Mouse (Mus musculus) large intestine, adult 2 months (tissue): Measurements from ENCODE around the gene Cldn3. TPM values are rescaled to one million over a fixed set of nuclear protein-coding genes. Genes with fewer than 3 reads are reported as not detected.
"Not testable (repeated sequence)": the region's sequence is repeated elsewhere in the genome, so short reads cannot be mapped to it uniquely, and the experiment has no call there.

Experiments
- DNase-seq: peaks from one replicate; pipeline ENCODE4 v3.0.0-alpha.2; 2012; ENCODE audit warnings: low read depth, low spot score
- WGBS: fragments of 180-500 bp; shearing (Covaris S2); methylation state at CpG from one replicate; pipeline ENCODE4 v1.1.7; 2018; 5-methylcytosine and 5-hydroxymethylcytosine counted together
- polyA plus RNA-seq: library from polyadenylated mRNA; depleted of rRNA; stranded (reverse); fragments of >200 nt; gene quantifications from 2 replicates; pipeline ENCODE4 v1.2.3, GENCODE M21; 2012; rRNA removed

Cldn3 gene
- 796 and 924 TPM in 2 replicates for polyA plus RNA-seq

- peak; percentile 92 for DNase-seq
- WGBS: 2% methylated on average over 25 of the region's 25 CpGs
Observed at GRCm38 (mm10) chr5:134985633-134986297, at the start of gene Cldn3. Cldn3 (plus strand) TSS chr5:134986214.

GRCm38 (mm10) chr5:134936626-134937185 lies 49.3 kb upstream of the Cldn3 start:
- WGBS: 87% methylated on average over 6 of the region's 6 CpGs
- no peak for DNase-seq

GRCm38 (mm10) chr5:134939069-134939468 lies 46.9 kb upstream of the Cldn3 start:
- DNase-seq: no peak

GRCm38 (mm10) chr5:134939554-134939953 lies 46.5 kb upstream of the Cldn3 start:
- WGBS: 81% methylated on average over 4 of the region's 7 CpGs
- not testable (repeated sequence) for DNase-seq

More at GRCm38 (mm10) chr5:134939069-134939468, 46.9 kb upstream of the Cldn3 start:
- WGBS: 75% methylated on average over 3 of the region's 3 CpGs

- DNase-seq: no peak
Observed at GRCm38 (mm10) chr5:134941472-134942209, 44.4 kb upstream of the Cldn3 start.

GRCm38 (mm10) chr5:134942740-134943139 lies 43.3 kb upstream of the Cldn3 start:
- 59% methylated on average over 2 of the region's 2 CpGs for WGBS
- DNase-seq: no peak

More at GRCm38 (mm10) chr5:134941472-134942209, 44.4 kb upstream of the Cldn3 start:
- WGBS: 60% methylated on average over 14 of the region's 14 CpGs

- WGBS: 51% methylated on average over 5 of the region's 5 CpGs
- no peak for DNase-seq
Observed at GRCm38 (mm10) chr5:134944179-134944578, 41.8 kb upstream of the Cldn3 start.

GRCm38 (mm10) chr5:134945266-134945959 lies 40.6 kb upstream of the Cldn3 start:
- no peak for DNase-seq
- WGBS: 33% methylated on average over 19 of the region's 19 CpGs

- WGBS: 23% methylated on average over 43 of the region's 43 CpGs
- no peak for DNase-seq
Observed at GRCm38 (mm10) chr5:134946063-134946856, 39.8 kb upstream of the Cldn3 start.

- no peak for DNase-seq
- 19% methylated on average over 11 of the region's 11 CpGs for WGBS
Observed at GRCm38 (mm10) chr5:134946857-134947255, 39.2 kb upstream of the Cldn3 start, which contains the start of gene Cldn4. Cldn4 (minus strand) TSS chr5:134946934.

GRCm38 (mm10) chr5:134947420-134948084 lies 38.5 kb upstream of the Cldn3 start:
- WGBS: 23% methylated on average over 5 of the region's 5 CpGs
- DNase-seq: no peak

GRCm38 (mm10) chr5:134948085-134948439 lies 38.0 kb upstream of the Cldn3 start:
- DNase-seq: no peak
- WGBS: 38% methylated on average over 4 of the region's 4 CpGs

GRCm38 (mm10) chr5:134951053-134951884 lies 34.7 kb upstream of the Cldn3 start:
- no peak for DNase-seq
- WGBS: 4% methylated on average over 19 of the region's 19 CpGs

- WGBS: 65% methylated on average over 5 of the region's 5 CpGs
- no peak for DNase-seq
Observed at GRCm38 (mm10) chr5:134955491-134955890, 30.5 kb upstream of the Cldn3 start.

GRCm38 (mm10) chr5:134959114-134959513 lies 26.9 kb upstream of the Cldn3 start:
- DNase-seq: peak; percentile 94
- 27% methylated on average over 7 of the region's 7 CpGs for WGBS

- 79% methylated on average over 2 of the region's 2 CpGs for WGBS
- DNase-seq: no peak
Observed at GRCm38 (mm10) chr5:134960430-134960829, 25.6 kb upstream of the Cldn3 start.

- WGBS: 76% methylated on average over 2 of the region's 2 CpGs
- no peak for DNase-seq
Observed at GRCm38 (mm10) chr5:134961519-134961918, 24.5 kb upstream of the Cldn3 start.

- WGBS: 34% methylated on average over 5 of the region's 5 CpGs
- DNase-seq: no peak
Observed at GRCm38 (mm10) chr5:134963546-134963945, 22.5 kb upstream of the Cldn3 start.
